Mouse (Mus musculus) inflammation-experienced regulatory T-cells, adult 6 months (primary cell): ENCODE measurements around the gene Smim26. TPM values are rescaled to one million over a fixed set of nuclear protein-coding genes. Genes with fewer than 3 reads are reported as not detected.

Experiments used
- ATAC-seq: one replicate; pipeline ENCODE4 v1.8.0; 2017
- polyA plus RNA-seq, 3 experiments: library from polyadenylated mRNA; unstranded; fragments of 100-300 nt; shearing (Covaris generic); gene quantifications; one replicate each; pipeline ENCODE4 v1.2.1; 2017

Smim26 gene
- polyA plus RNA-seq, 3 experiments from 2014 or later: 23.4 to 29.0 (median 24.8) TPM

GRCm38 (mm10) chr2:144637204-144637603 is 43.4 kb downstream of the Smim26 start:
- no peak for ATAC-seq

GRCm38 (mm10) chr2:144637671-144638395 is 44.0 kb downstream of the Smim26 start:
- ATAC-seq: no peak

DNA sequence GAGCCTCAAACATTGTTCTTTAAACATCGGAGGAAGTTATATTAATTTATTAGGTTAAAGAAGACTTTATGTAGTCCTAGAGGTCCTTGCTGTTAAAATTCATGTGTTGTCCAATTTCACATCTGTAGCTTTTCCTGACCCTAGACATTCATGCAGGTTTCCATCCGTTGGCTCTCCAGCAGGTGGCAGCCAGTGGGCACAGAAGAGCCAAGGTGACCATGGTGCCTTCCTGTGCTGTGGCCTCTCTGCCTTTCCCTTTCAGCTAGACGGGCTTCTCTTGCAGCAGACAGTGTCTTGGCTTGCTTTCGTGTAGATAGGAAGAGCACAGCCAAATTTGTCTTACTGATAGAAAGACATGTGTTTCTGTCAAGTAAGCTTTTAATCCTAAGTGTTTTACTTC is 44.9 kb downstream of the Smim26 start:
- ATAC-seq: no peak

GRCm38 (mm10) chr2:144640101-144640500 is 46.2 kb downstream of the Smim26 start:
- no peak for ATAC-seq

DNA sequence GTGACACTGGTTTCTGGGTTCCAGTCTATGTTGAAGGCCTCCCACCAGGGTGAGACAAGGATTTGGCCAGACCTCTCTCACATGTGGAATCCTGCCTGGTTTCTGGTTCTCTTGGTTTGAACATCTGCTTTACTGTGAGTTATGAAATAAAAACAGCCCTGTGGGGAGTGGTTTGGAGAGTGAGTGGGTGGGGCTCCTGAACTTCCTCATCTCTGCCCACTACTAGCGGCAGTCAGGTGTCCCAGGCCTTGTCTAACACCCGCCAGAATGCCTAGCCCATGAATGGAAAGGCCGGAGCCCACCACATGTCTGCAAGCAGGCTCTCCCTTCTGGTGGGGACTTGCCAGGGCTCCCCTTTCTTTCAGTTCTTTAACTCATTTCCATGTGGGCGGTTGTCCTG is 48.1 kb downstream of the Smim26 start:
- no peak for ATAC-seq

Other genes starting within 250 kb of the Smim26 start
- gene Kat14, start 225.1 kb upstream of the Smim26 start, polyA plus RNA-seq: 10 to 100 TPM; 10.8 to 20.3 (median 15.7) TPM
- gene Pet117, start 225.1 kb upstream of the Smim26 start, polyA plus RNA-seq: 1 to 10 TPM in 2 of 3 experiments, not detected in 1; 1.4 to 3.2 TPM
- gene Dzank1, start 66.6 kb upstream of the Smim26 start, polyA plus RNA-seq: 1 to 10 TPM in 1 of 3 experiments, under 1 TPM in 1, not detected in 1; 0.08 to 1.0 TPM
- gene Polr3f, start 66.3 kb upstream of the Smim26 start, polyA plus RNA-seq: 10 to 100 TPM; 21.3 to 36.9 (median 25.8) TPM
- gene Rbbp9, start 43.2 kb upstream of the Smim26 start, polyA plus RNA-seq: 10 to 100 TPM in 2 of 3 experiments, 1 to 10 TPM in 1; 6.4 to 12.6 (median 11.0) TPM
- gene Sec23b, start 37.8 kb upstream of the Smim26 start, polyA plus RNA-seq: 100 to 1,000 TPM in 1 of 3 experiments, 10 to 100 TPM in 2; 77.6 to 101 (median 88.4) TPM
- gene Dtd1, start 5.8 kb downstream of the Smim26 start, polyA plus RNA-seq: 10 to 100 TPM; 64.8 to 90.8 (median 83.9) TPM
- not detected for gene Scp2d1, start 229.6 kb downstream of the Smim26 start, polyA plus RNA-seq